Mouse (Mus musculus): ENCODE measurements around the gene Rnf41.

DNA sequence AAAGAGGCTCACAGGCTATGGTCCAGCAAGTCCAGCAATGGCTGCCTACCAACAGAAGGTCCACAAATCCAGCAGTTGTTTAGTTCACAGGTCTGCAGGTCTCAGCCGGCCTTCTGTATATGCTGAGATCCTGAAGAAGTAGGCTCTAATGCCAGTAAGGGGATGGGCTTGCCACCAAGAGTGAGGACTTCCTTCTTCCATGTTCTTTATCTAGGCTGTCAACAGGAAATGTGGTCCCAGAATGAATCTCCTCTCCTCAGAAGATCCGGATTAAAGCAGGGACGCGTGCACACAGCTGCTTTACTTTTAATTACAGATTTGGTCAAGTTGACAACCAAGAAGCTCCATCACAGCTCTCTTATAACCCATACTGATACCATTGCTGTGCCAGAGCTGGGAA, 34.0 kb downstream of the Rnf41 start:
- no peak for TF ChIP-seq POLR2A (IDR thresholded peaks at IDR 0.05; ENCODE audit: control insufficient read depth, low read depth, low read length)
- no peak for TF ChIP-seq CTCF (IDR thresholded peaks at IDR 0.05; ENCODE audit: control insufficient read depth, insufficient read depth, insufficient replicate concordance, low read depth, low read length)

Measured in testis, adult 2 months (tissue).